Mouse (Mus musculus) embryonic facial prominence, embryonic 12.5 days (tissue): ENCODE measurements around the gene Dusp5. TPM values are rescaled to one million over a fixed set of nuclear protein-coding genes. Genes with fewer than 3 reads are reported as not detected.

ENCODE experiments used
- ATAC-seq: fragments of 200-750 bp; cut with Nextera tagmentation; 2 replicates; pipeline ENCODE4 v1.8.0; 2017; ENCODE audit not compliant: insufficient number of reproducible peaks, insufficient read depth, low FRiP score, low TSS enrichment
- H3K27ac ChIP-seq: fragments of 300-500 bp; sonication (generic); 2 replicates; pipeline ENCODE4 v1.5.1; 2016; ENCODE audit warnings: mild to moderate bottlenecking
- H3K27me3 ChIP-seq: fragments of 300-500 bp; sonication (generic); 2 replicates; pipeline ENCODE4 v1.6.1; 2016; ENCODE audit warnings: mild to moderate bottlenecking, moderate library complexity
- H3K36me3 ChIP-seq: fragments of 300-500 bp; sonication (generic); 2 replicates; pipeline ENCODE4 v1.6.1; 2016; ENCODE audit warnings: mild to moderate bottlenecking
- H3K4me1 ChIP-seq: fragments of 300-500 bp; sonication (generic); 2 replicates; pipeline ENCODE4 v1.6.1; 2016
- H3K4me2 ChIP-seq: fragments of 300-500 bp; sonication (generic); replicated peaks from 2 replicates; pipeline ENCODE4 v1.6.1; 2016; ENCODE audit warnings: mild to moderate bottlenecking, moderate library complexity
- H3K4me3 ChIP-seq: fragments of 300-500 bp; sonication (generic); 2 replicates; pipeline ENCODE4 v1.5.1; 2016; ENCODE audit warnings: mild to moderate bottlenecking
- H3K9ac ChIP-seq: fragments of 300-500 bp; sonication (generic); 2 replicates; pipeline ENCODE4 v1.6.1; 2016; ENCODE audit warnings: mild to moderate bottlenecking, moderate library complexity
- H3K9me3 ChIP-seq: fragments of 300-500 bp; sonication (generic); 2 replicates; pipeline ENCODE4 v1.6.1; 2016; ENCODE audit warnings: mild to moderate bottlenecking, moderate library complexity
- whole genome bisulfite sequencing: fragments of 180-500 bp; shearing (Covaris S2); methylation state at CpG from one replicate; pipeline ENCODE4 v1.1.7; 2016; 5-methylcytosine and 5-hydroxymethylcytosine counted together
- polyA plus RNA-seq: library from polyadenylated mRNA; unstranded; fragments of >200 nt; fragmentation: Nextera tagmentation; extraction: Ambion mirVana; gene quantifications from 2 replicates; pipeline ENCODE4 v1.2.1, GENCODE M21; 2016

Dusp5 gene
- polyA plus RNA-seq, 1 experiment from 2014 or later = 5.2 TPM

DNA sequence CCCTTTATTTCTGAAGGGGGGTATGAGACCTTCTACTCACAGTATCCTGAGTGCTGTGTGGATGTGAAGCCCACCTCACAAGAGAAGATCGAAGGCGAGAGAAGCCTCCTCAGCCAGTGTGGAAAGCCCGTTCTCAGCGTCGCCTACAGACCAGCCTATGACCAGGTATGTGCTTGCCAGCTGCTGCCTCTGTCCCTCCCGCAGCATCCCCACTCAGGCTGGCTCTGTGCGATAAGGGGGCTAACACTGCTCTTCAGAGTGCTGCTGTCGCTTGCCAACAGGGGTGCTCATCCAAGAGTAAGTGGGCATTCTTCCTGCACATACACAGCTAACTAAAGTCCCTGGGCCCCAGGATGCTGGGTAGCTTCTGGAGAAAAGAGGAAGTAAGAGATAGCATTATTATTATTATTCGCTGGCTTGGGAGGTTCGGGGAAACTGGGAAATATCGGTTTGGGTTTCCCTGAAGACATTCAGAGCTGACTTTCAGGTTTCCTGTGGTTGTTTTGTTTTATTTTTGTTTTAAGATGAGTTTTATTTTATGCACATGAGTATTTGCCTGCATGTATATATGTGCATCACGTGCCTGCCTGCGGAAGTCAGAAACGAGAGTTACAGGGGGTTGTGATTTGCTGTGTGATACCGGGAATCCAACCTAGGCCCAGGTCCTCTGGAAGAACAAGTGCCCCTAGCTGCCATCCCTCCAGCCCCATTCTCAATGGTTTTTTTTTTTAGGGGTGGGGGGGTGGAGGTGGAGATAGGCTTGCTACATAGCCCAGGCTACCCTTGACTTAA is 5.1 kb downstream of the Dusp5 start:
- WGBS = 90% methylated on average over 15 of the region's 15 CpGs
- H3K9ac ChIP-seq = no peak overlapping the region
- no peaks in the 10 kb centered on the region for H3K36me3 ChIP-seq
- H3K9me3 ChIP-seq = no peaks in the 10 kb centered on the region
- H3K27me3 ChIP-seq = peaks cover 15% of the 10 kb centered on the region; the same call in 1 of the 2 replicates
- no peak overlapping the region for H3K4me3 ChIP-seq
- no peak overlapping the region for H3K27ac ChIP-seq
- no peak overlapping the region for H3K4me2 ChIP-seq
- peaks cover 15% of the 10 kb centered on the region; the same call in 1 of the 2 replicates for H3K4me1 ChIP-seq
- no peak for ATAC-seq

DNA sequence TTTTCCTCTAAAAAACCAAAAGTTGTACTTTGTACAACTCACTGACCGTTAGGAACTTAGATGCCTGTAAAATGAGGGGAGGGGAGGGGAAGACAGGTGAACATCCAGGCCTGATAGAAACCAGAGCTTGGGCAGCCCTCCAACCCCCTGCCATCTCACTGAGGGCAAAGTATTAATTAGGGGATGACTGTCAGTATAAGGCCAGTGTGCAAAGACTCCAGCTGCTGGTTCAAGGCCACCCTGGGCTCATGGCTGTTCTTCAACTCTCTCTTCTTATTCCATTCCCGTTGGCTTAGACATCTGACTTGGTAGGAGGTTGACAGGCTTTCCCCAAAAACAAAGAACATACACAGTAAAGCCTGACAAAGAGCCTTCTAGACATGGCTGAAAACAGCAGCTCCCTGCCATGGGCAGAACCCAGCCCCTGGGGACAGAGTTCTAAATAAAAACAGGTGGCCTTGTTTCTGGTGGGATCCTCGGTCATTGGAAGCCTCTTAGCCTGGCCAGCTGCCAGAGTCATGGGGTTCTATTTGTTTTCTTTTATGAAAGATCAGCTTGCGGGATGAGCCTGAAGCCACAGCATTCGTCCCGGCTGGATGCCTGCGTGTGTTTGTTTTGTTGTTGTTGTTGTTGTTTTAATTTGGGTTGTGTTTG is 6.0 kb downstream of the Dusp5 start:
- WGBS = 51% methylated on average over 7 of the region's 7 CpGs
- Histone ChIP-seq H3K36me3 (no peaks in the 10 kb centered on the region), H3K4me1 (peaks cover 7% of the 10 kb centered on the region; the same call in 1 of the 2 replicates), H3K4me2 (no peak overlapping the region), H3K4me3 (no peak overlapping the region), H3K9ac (no peak overlapping the region), H3K9me3 (no peaks in the 10 kb centered on the region), H3K27me3 (peaks cover 15% of the 10 kb centered on the region; the same call in 1 of the 2 replicates), H3K27ac (no peak overlapping the region)
- ATAC-seq = no peak

GRCm38 (mm10) chr19:53535421-53535820 is 6.5 kb downstream of the Dusp5 start:
- no peak for ATAC-seq
- no peak overlapping the region for H3K4me3 ChIP-seq
- no peaks in the 10 kb centered on the region for H3K9me3 ChIP-seq
- no peaks in the 10 kb centered on the region for H3K36me3 ChIP-seq
- H3K9ac ChIP-seq = no peak overlapping the region
- H3K27ac ChIP-seq = no peak overlapping the region
- H3K4me1 ChIP-seq = 0 out of 2 replicates have a peak, but pooled peaks cover 2% of the 10 kb centered on the region
- WGBS = 87% methylated on average over 6 of the region's 6 CpGs
- peaks cover 11% of the 10 kb centered on the region; the same call in 1 of the 2 replicates for H3K27me3 ChIP-seq
- no peak overlapping the region for H3K4me2 ChIP-seq

DNA sequence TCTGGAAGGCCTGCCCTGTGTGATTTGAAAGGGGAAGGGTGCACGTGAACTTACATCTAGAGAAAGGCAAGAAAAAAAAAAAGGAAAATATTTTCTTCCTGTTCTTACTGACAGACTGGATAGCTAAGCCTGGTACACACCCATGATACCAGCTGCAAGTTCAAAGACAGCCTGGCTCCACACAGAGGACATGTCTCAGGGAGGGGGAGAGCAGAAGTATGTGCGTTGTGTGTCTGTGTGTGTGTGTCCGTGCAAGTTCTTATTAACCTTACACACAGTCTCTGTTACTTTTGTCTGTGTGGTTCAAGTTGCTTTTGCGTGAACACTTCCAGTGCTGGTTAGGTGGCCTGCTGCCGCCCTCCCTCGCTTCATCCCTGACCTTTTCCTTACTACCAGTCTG is 7.3 kb downstream of the Dusp5 start:
- Histone ChIP-seq H3K4me2 (no peak overlapping the region), H3K9me3 (no peaks in the 10 kb centered on the region), H3K4me1 (no peaks in the 10 kb centered on the region), H3K36me3 (0 out of 2 replicates have a peak, but pooled peaks cover 3% of the 10 kb centered on the region), H3K27me3 (0 out of 2 replicates have a peak, but pooled peaks cover 2% of the 10 kb centered on the region), H3K4me3 (no peak overlapping the region), H3K27ac (no peak overlapping the region), H3K9ac (no peak overlapping the region)
- no peak for ATAC-seq
- WGBS = 82% methylated on average over 6 of the region's 6 CpGs

GRCm38 (mm10) chr19:53536731-53537666 is 8.1 kb downstream of the Dusp5 start:
- H3K4me1 ChIP-seq = no peaks in the 10 kb centered on the region
- H3K9me3 ChIP-seq = no peaks in the 10 kb centered on the region
- 0 out of 2 replicates have a peak, but pooled peaks cover 3% of the 10 kb centered on the region for H3K36me3 ChIP-seq
- no peak overlapping the region for H3K4me2 ChIP-seq
- no peak overlapping the region for H3K4me3 ChIP-seq
- H3K27ac ChIP-seq = no peak overlapping the region
- ATAC-seq = no peak
- WGBS = 84% methylated on average over 17 of the region's 17 CpGs
- H3K27me3 ChIP-seq = no peaks in the 10 kb centered on the region
- H3K9ac ChIP-seq = no peak overlapping the region

- H3K36me3 ChIP-seq = 0 out of 2 replicates have a peak, but pooled peaks cover 3% of the 10 kb centered on the region
- H3K4me2 ChIP-seq = no peak overlapping the region
- WGBS = 89% methylated on average over 11 of the region's 11 CpGs
- no peak overlapping the region for H3K9ac ChIP-seq
- no peak overlapping the region for H3K27ac ChIP-seq
- H3K4me1 ChIP-seq = no peaks in the 10 kb centered on the region
- H3K27me3 ChIP-seq = no peaks in the 10 kb centered on the region
- ATAC-seq = no peak
- H3K4me3 ChIP-seq = no peak overlapping the region
- H3K9me3 ChIP-seq = no peaks in the 10 kb centered on the region
These were observed 9.1 kb downstream of the Dusp5 start for GRCm38 (mm10) chr19:53538024-53538423.

DNA sequence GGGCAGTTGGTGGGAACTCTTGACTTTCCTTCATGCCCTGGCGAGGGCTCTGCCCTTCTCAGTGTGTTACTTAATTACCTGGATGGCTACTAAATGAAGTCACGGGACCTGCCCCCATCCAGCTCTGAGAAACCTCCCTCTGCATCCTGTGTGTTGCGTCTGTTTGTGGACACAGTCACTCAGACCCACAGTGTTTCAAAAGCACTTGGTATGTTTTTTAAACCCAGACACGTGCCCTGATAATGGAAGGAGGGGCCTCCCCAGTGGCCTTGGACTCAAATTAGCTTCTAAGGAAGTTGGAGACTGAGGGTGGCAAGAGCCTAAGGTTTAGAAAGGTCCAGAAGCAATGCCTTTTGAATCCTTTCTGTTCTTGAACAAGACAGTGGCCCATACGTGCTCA is 9.9 kb downstream of the Dusp5 start:
- H3K4me1 ChIP-seq = no peaks in the 10 kb centered on the region
- no peaks in the 10 kb centered on the region for H3K9me3 ChIP-seq
- H3K4me2 ChIP-seq = no peak overlapping the region
- H3K9ac ChIP-seq = no peak overlapping the region
- H3K4me3 ChIP-seq = no peak overlapping the region
- 0 out of 2 replicates have a peak, but pooled peaks cover 3% of the 10 kb centered on the region for H3K36me3 ChIP-seq
- no peak overlapping the region for H3K27ac ChIP-seq
- WGBS = 68% methylated on average over 5 of the region's 5 CpGs
- no peaks in the 10 kb centered on the region for H3K27me3 ChIP-seq
- ATAC-seq = no peak

GRCm38 (mm10) chr19:53539296-53539695 is 10.4 kb downstream of the Dusp5 start:
- WGBS = 56% methylated on average over 3 of the region's 3 CpGs
- H3K4me1 ChIP-seq = no peaks in the 10 kb centered on the region
- no peak overlapping the region for H3K4me2 ChIP-seq
- ATAC-seq = no peak
- H3K9me3 ChIP-seq = no peaks in the 10 kb centered on the region
- H3K27me3 ChIP-seq = no peaks in the 10 kb centered on the region
- no peak overlapping the region for H3K9ac ChIP-seq
- H3K4me3 ChIP-seq = no peak overlapping the region
- no peak overlapping the region for H3K27ac ChIP-seq
- H3K36me3 ChIP-seq = 0 out of 2 replicates have a peak, but pooled peaks cover 3% of the 10 kb centered on the region

- Histone ChIP-seq H3K9ac (no peak overlapping the region), H3K27me3 (no peaks in the 10 kb centered on the region), H3K4me2 (no peak overlapping the region), H3K27ac (no peak overlapping the region), H3K9me3 (no peaks in the 10 kb centered on the region), H3K4me1 (peaks cover 3% of the 10 kb centered on the region; the same call in 1 of the 2 replicates), H3K36me3 (0 out of 2 replicates have a peak, but pooled peaks cover 3% of the 10 kb centered on the region), H3K4me3 (no peak overlapping the region)
- 65% methylated on average over 5 of the region's 5 CpGs for WGBS
- ATAC-seq = no peak
These were observed 14.7 kb downstream of the Dusp5 start for GRCm38 (mm10) chr19:53543602-53544001.

GRCm38 (mm10) chr19:53544923-53545561 is 16.1 kb downstream of the Dusp5 start:
- WGBS = 42% methylated on average over 4 of the region's 4 CpGs
- no peak overlapping the region for H3K27ac ChIP-seq
- H3K36me3 ChIP-seq = 0 out of 2 replicates have a peak, but pooled peaks cover 3% of the 10 kb centered on the region
- H3K4me1 ChIP-seq = peaks cover 3% of the 10 kb centered on the region; the same call in 1 of the 2 replicates
- H3K4me3 ChIP-seq = no peak overlapping the region
- no peak for ATAC-seq
- no peaks in the 10 kb centered on the region for H3K27me3 ChIP-seq
- H3K4me2 ChIP-seq = no peak overlapping the region
- no peak overlapping the region for H3K9ac ChIP-seq
- H3K9me3 ChIP-seq = no peaks in the 10 kb centered on the region

- Histone ChIP-seq H3K4me2 (no peak overlapping the region), H3K9me3 (no peaks in the 10 kb centered on the region), H3K27me3 (no peaks in the 10 kb centered on the region), H3K27ac (no peak overlapping the region), H3K4me3 (no peak overlapping the region), H3K36me3 (no peaks in the 10 kb centered on the region), H3K4me1 (peaks cover 3% of the 10 kb centered on the region; the same call in 1 of the 2 replicates), H3K9ac (no peak overlapping the region)
- ATAC-seq = no peak
- 38% methylated on average over 8 of the region's 8 CpGs for WGBS
These were observed 18.7 kb downstream of the Dusp5 start for GRCm38 (mm10) chr19:53547597-53547996.
